Mouse (Mus musculus) CH12.LX (cell line): ENCODE measurements around the gene Vkorc1l1. TPM values are rescaled to one million over a fixed set of nuclear protein-coding genes. Genes with fewer than 3 reads are reported as not detected.

Source experiments
- DNase-seq: peaks from one replicate; pipeline ENCODE4 v3.0.0-alpha.2; 2013; ENCODE audit errors: extremely low read depth
- H3K27ac ChIP-seq: 2 replicates; pipeline ENCODE4 v1.5.1; 2012; ENCODE audit warnings: low read depth, mild to moderate bottlenecking, control low read depth, moderate library complexity; ENCODE audit not compliant: insufficient read depth
- H3K27me3 ChIP-seq: replicated peaks from 2 replicates; pipeline ENCODE3; 2012; ENCODE audit warnings: inconsistent platforms
- H3K36me3 ChIP-seq, 2 experiments: replicated peaks in 1 of 2; 2 replicates each; pipeline versions ENCODE3 to v1.6.1; 2012; ENCODE audit warnings: inconsistent platforms in 1 of 2, low read length in 1 of 2, mild to moderate bottlenecking in 1 of 2, mixed read lengths in 1 of 2, moderate library complexity in 1 of 2; ENCODE audit not compliant: control insufficient read depth in 1 of 2, insufficient read depth in 1 of 2
- H3K4me1 ChIP-seq, 2 experiments: 2 replicates each; pipeline ENCODE4 v1.6.1; 2012; ENCODE audit warnings: inconsistent platforms in 1 of 2, moderate library complexity in 1 of 2; ENCODE audit not compliant: insufficient read depth in 2 of 2, control insufficient read depth in 1 of 2
- H3K4me2 ChIP-seq: 2 replicates; pipeline ENCODE4 v1.6.1; 2012; ENCODE audit warnings: low read depth, mild to moderate bottlenecking, control low read depth; ENCODE audit not compliant: poor library complexity, insufficient read depth, severe bottlenecking
- H3K4me3 ChIP-seq, 3 experiments: fragments of 150-350 bp in 1 of 3; sonication (generic) in 1 of 3; replicated peaks in 1 of 3; 2 replicates each; pipeline versions ENCODE3 to v1.5.1; 2011 to 2012; ENCODE audit warnings: low read depth in 2 of 3, low read length in 2 of 3, mild to moderate bottlenecking in 2 of 3, moderate library complexity in 2 of 3, control low read depth in 1 of 3, improper control_type of control experiment in 1 of 3, inconsistent platforms in 1 of 3, mixed read lengths in 1 of 3; ENCODE audit not compliant: poor library complexity in 1 of 3
- H3K79me2 ChIP-seq: replicated peaks from 2 replicates; pipeline ENCODE4 v1.6.1; 2012; ENCODE audit warnings: mild to moderate bottlenecking, moderate library complexity; ENCODE audit not compliant: control insufficient read depth, poor library complexity, insufficient read depth, severe bottlenecking; ENCODE audit errors: extremely low read depth
- H3K9ac ChIP-seq: 2 replicates; pipeline ENCODE4 v1.6.1; 2012; ENCODE audit warnings: low read depth, mild to moderate bottlenecking, control low read depth, moderate library complexity; ENCODE audit not compliant: insufficient read depth
- H3K9me3 ChIP-seq: replicated peaks from 2 replicates; pipeline ENCODE3; 2012; ENCODE audit warnings: low read length, inconsistent platforms, mixed read lengths
- CHD1 ChIP-seq: IDR thresholded peaks from 2 replicates; pipeline ENCODE4 v1.6.1; 2012; ENCODE audit warnings: low read depth, low read length, improper control_type of control experiment, inconsistent platforms
- CHD2 ChIP-seq: IDR thresholded peaks from 2 replicates; pipeline ENCODE4 v1.6.1; 2011; ENCODE audit warnings: low read length, improper control_type of control experiment
- CTCF ChIP-seq, 2 experiments: IDR thresholded peaks in 1 of 2; conservative IDR thresholded peaks in 1 of 2; 2 replicates each; pipeline ENCODE4 v1.5.1; 2011 to 2012; ENCODE audit warnings: low read depth in 2 of 2, low read length in 2 of 2, improper control_type of control experiment in 1 of 2, inconsistent platforms in 1 of 2, mild to moderate bottlenecking in 1 of 2, moderate library complexity in 1 of 2
- ELF1 ChIP-seq: IDR thresholded peaks from 2 replicates; pipeline ENCODE4 v1.6.1; 2014; ENCODE audit warnings: low read depth, mild to moderate bottlenecking, inconsistent platforms, low read length, improper control_type of control experiment
- EP300 ChIP-seq: IDR thresholded peaks from 2 replicates; pipeline ENCODE4 v1.6.1; 2011; ENCODE audit warnings: low read length, improper control_type of control experiment
- ETS1 ChIP-seq: conservative IDR thresholded peaks from 2 replicates; pipeline ENCODE4 v1.6.1; 2012; ENCODE audit warnings: low read depth, mild to moderate bottlenecking, inconsistent platforms, low read length, improper control_type of control experiment, moderate library complexity
- GABPA ChIP-seq: IDR thresholded peaks from 2 replicates; pipeline ENCODE4 v1.6.1; 2012; ENCODE audit warnings: low read depth, low read length, improper control_type of control experiment, inconsistent platforms; ENCODE audit not compliant: insufficient replicate concordance
- HCFC1 ChIP-seq: IDR thresholded peaks from 2 replicates; pipeline ENCODE4 v1.6.1; 2012; ENCODE audit warnings: low read depth, mild to moderate bottlenecking, inconsistent platforms, low read length, improper control_type of control experiment
- IRF4 ChIP-seq: IDR thresholded peaks from 2 replicates; pipeline ENCODE4 v1.6.1; 2014; ENCODE audit warnings: low read depth, mild to moderate bottlenecking, inconsistent platforms, low read length, improper control_type of control experiment
- JUN ChIP-seq: IDR thresholded peaks from 2 replicates; pipeline ENCODE4 v1.6.1; 2011; ENCODE audit warnings: low read depth, mild to moderate bottlenecking, low read length, improper control_type of control experiment, moderate library complexity; ENCODE audit not compliant: insufficient read depth
- JUND ChIP-seq: conservative IDR thresholded peaks from 2 replicates; pipeline ENCODE4 v1.6.1; 2011; ENCODE audit warnings: low read depth, low read length, improper control_type of control experiment
- KAT2A ChIP-seq: IDR thresholded peaks from 2 replicates; pipeline ENCODE4 v1.6.1; 2012; ENCODE audit warnings: low read length, improper control_type of control experiment, inconsistent platforms; ENCODE audit not compliant: insufficient replicate concordance
- MAFK ChIP-seq: IDR thresholded peaks from 2 replicates; pipeline ENCODE4 v1.6.1; 2011; ENCODE audit warnings: low read length, improper control_type of control experiment; ENCODE audit not compliant: insufficient replicate concordance
- MAX ChIP-seq: IDR thresholded peaks from 2 replicates; pipeline ENCODE4 v1.6.1; 2011; ENCODE audit warnings: low read length, improper control_type of control experiment
- MAZ ChIP-seq: IDR thresholded peaks from 2 replicates; pipeline ENCODE4 v1.6.1; 2012; ENCODE audit warnings: low read depth, mild to moderate bottlenecking, inconsistent platforms, low read length, improper control_type of control experiment, moderate library complexity
- MXI1 ChIP-seq: IDR thresholded peaks from 2 replicates; pipeline ENCODE4 v1.6.1; 2011; ENCODE audit warnings: mild to moderate bottlenecking, low read depth, low read length, improper control_type of control experiment
- MYC ChIP-seq: IDR thresholded peaks from 2 replicates; pipeline ENCODE4 v1.6.1; 2011; ENCODE audit warnings: low read depth, mild to moderate bottlenecking, improper control_type of control experiment, low read length
- NELFE ChIP-seq: IDR thresholded peaks from 2 replicates; pipeline ENCODE4 v1.6.1; 2011; ENCODE audit warnings: low read depth, low read length, improper control_type of control experiment
- NRF1 ChIP-seq: IDR thresholded peaks from 2 replicates; pipeline ENCODE4 v1.6.1; 2014; ENCODE audit warnings: low read depth, mild to moderate bottlenecking, inconsistent platforms, low read length, improper control_type of control experiment, moderate library complexity
- PAX5 ChIP-seq: IDR thresholded peaks from 2 replicates; pipeline ENCODE4 v1.6.1; 2012; ENCODE audit warnings: low read length, inconsistent platforms, mixed read lengths
- POLR2A ChIP-seq: IDR thresholded peaks from 2 replicates; pipeline ENCODE4 v1.6.1; 2011; ENCODE audit warnings: low read depth, mild to moderate bottlenecking, improper control_type of control experiment, low read length
- POLR2AphosphoS2 ChIP-seq: IDR thresholded peaks from 2 replicates; pipeline ENCODE4 v1.6.1; 2011; ENCODE audit warnings: low read depth, low read length, improper control_type of control experiment
- RAD21 ChIP-seq: IDR thresholded peaks from 2 replicates; pipeline ENCODE4 v1.6.1; 2011; ENCODE audit warnings: low read depth, mild to moderate bottlenecking, low read length, improper control_type of control experiment, moderate library complexity
- RCOR1 ChIP-seq: conservative IDR thresholded peaks from 2 replicates; pipeline ENCODE4 v1.6.1; 2012; ENCODE audit warnings: low read depth, mild to moderate bottlenecking, inconsistent platforms, low read length, improper control_type of control experiment
- SIN3A ChIP-seq: IDR thresholded peaks from 2 replicates; pipeline ENCODE4 v1.6.1; 2012; ENCODE audit warnings: low read length, improper control_type of control experiment, inconsistent platforms
- TBP ChIP-seq: conservative IDR thresholded peaks from 2 replicates; pipeline ENCODE4 v1.6.1; 2011; ENCODE audit warnings: low read depth, low read length, improper control_type of control experiment
- TCF12 ChIP-seq: IDR thresholded peaks from 2 replicates; pipeline ENCODE4 v1.6.1; 2014; ENCODE audit warnings: low read depth, mild to moderate bottlenecking, inconsistent platforms, low read length, improper control_type of control experiment
- UBTF ChIP-seq: IDR thresholded peaks from 2 replicates; pipeline ENCODE4 v1.6.1; 2012; ENCODE audit warnings: low read depth, mild to moderate bottlenecking, inconsistent platforms, low read length, improper control_type of control experiment, moderate library complexity
- USF1 ChIP-seq: IDR thresholded peaks from 2 replicates; pipeline ENCODE4 v1.6.1; 2014; ENCODE audit warnings: low read depth, mild to moderate bottlenecking, inconsistent platforms, low read length, improper control_type of control experiment
- USF2 ChIP-seq: conservative IDR thresholded peaks from 2 replicates; pipeline ENCODE4 v1.6.1; 2011; ENCODE audit warnings: low read depth, low read length, improper control_type of control experiment
- ZNF384 ChIP-seq: IDR thresholded peaks from 2 replicates; pipeline ENCODE4 v1.6.1; 2012; ENCODE audit warnings: low read depth, low read length, improper control_type of control experiment, inconsistent platforms
- dilution Hi-C: fragments of 300-500 bp; cut with MboI; formaldehyde crosslinking; loops from 2 replicates; pipeline ENCODE4 v1.14.3; 2020; ENCODE audit warnings: low sequenced_read_pairs; ENCODE audit not compliant: extremely low pct_unique_long_range_greater_than_20kb, extremely low pct_ligation_motif_present
- in situ Hi-C: fragments of 300-500 bp; cut with MboI; formaldehyde crosslinking; loops from 3 replicates; pipeline ENCODE4 v1.14.3; 2019; ENCODE audit warnings: low sequenced_read_pairs, low pct_ligation_motif_present, low pct_unique_long_range_greater_than_20kb, mixed read lengths
- polyA plus RNA-seq: library from polyadenylated mRNA; unstranded; fragments of >175 nt; gene quantifications from 2 replicates; pipeline ENCODE4 v1.2.1, GENCODE M21; 2012; ENCODE audit warnings: low read depth; ENCODE audit not compliant: insufficient read length
- total RNA-seq, 2 experiments: library from RNA; depleted of rRNA; stranded (reverse); fragments of 300-350 nt in 1 of 2; fragments of >200 nt in 1 of 2; gene quantifications; 2 replicates each; pipeline ENCODE4 v1.2.3; 2012 to 2014

The Vkorc1l1 gene
- total RNA-seq (2012; rRNA removed) (8.7 and 11.0 TPM in 2 replicates), total RNA-seq (2014; rRNA removed) (27.0 and 31.4 TPM in 2 replicates), polyA plus RNA-seq (25.4 and 33.1 TPM in 2 replicates)

GRCm38 (mm10) chr5:129941495-129942045 lies at the start of gene Vkorc1l1:
TSS of gene Vkorc1l1 (plus strand) at chr5:129941970.
- dilution Hi-C loops = no loop called here
- H3K4me3 ChIP-seq = peak within 1 kb of the TSS; percentile 86 to 98 (median 88)

GRCm38 (mm10) chr5:129895198-129896088 lies 46.3 kb upstream of the Vkorc1l1 start, which contains the start of gene Zbed5:
TSS of gene Zbed5 (plus strand) at chr5:129895723.
- DNase-seq = peak; percentile 94
- dilution Hi-C loops = no loop called here
- Histone ChIP-seq H3K79me2 (no peaks in the 10 kb centered on the region), H3K36me3 (peaks cover 0 to 2% of the 10 kb centered on the region in 2 experiments), H3K27me3 (peaks cover 10% of the 10 kb centered on the region), H3K4me3 (peak within 1 kb of the TSS; percentile 64 to 73 (median 72)), H3K9ac (peak within 1 kb of the TSS; percentile 18; the same call in 1 of the 2 replicates), H3K27ac (no peak within 1 kb of the TSS), H3K9me3 (peaks cover 5% of the 10 kb centered on the region), H3K4me1 (peaks cover 3 to 12% of the 10 kb centered on the region in 2 experiments; a peak in 2 of 4 replicates), H3K4me2 (peak within 1 kb of the TSS; percentile 95)
- in situ Hi-C loops = no loop called here
- TF ChIP-seq UBTF (no peak), ZNF384 (no peak), RAD21 (no peak), IRF4 (no peak), ETS1 (no peak), JUND (no peak), KAT2A (no peak), CHD1 (no peak), USF2 (no peak), GABPA (no peak), TCF12 (no peak), USF1 (no peak; the same call in 1 of the 2 replicates), JUN (no peak), PAX5 (no peak), NELFE (no peak), POLR2AphosphoS2 (no peak), EP300 (no peak), MAX (peak; percentile 91), SIN3A (peak; percentile 98), MAFK (no peak), POLR2A (peak; percentile 57), RCOR1 (no peak), HCFC1 (peak; percentile 57), ELF1 (peak; percentile 71), CHD2 (peak; percentile 94), MYC (peak; percentile 93), MXI1 (peak; percentile 99)

More at GRCm38 (mm10) chr5:129941495-129942045, at the start of gene Vkorc1l1:
- Histone ChIP-seq H3K9ac (peak within 1 kb of the TSS; percentile 90), H3K4me2 (peak within 1 kb of the TSS; percentile 97), H3K4me1 (peaks cover 0 to 15% of the 10 kb centered on the region in 2 experiments; a peak in 2 of 4 replicates), H3K27ac (no peak within 1 kb of the TSS), H3K79me2 (peaks cover 13% of the 10 kb centered on the region), H3K9me3 (no peaks in the 10 kb centered on the region), H3K36me3 (peaks cover 4 to 12% of the 10 kb centered on the region in 2 experiments), H3K27me3 (no peaks in the 10 kb centered on the region)
- DNase-seq = peak; percentile 97
- in situ Hi-C loops = no loop called here
- TF ChIP-seq MAX = 0 out of 2 replicates have a peak, but pooled peaks have one; percentile 11
- no peak for TF ChIP-seq CTCF (conservative IDR thresholded peaks at IDR 0.05 in 1 of 2, IDR thresholded peaks at IDR 0.05 in 1 of 2; ENCODE audit: low read depth in 2 of 2, low read length in 2 of 2)
- TF ChIP-seq NRF1 = peak; percentile 92
- peak; percentile 40; the same call in 1 of the 2 replicates for TF ChIP-seq ELF1
- TF ChIP-seq HCFC1 = peak; percentile 32; the same call in 1 of the 2 replicates
- TF ChIP-seq MAZ = peak; percentile 86
- peak; percentile 81 for TF ChIP-seq TBP
- TF ChIP-seq IRF4 = no peak
